Mouse (Mus musculus) 3134 (cell line): ENCODE data around the gene Selplg.

Source experiments
- DNase-seq: peaks from one replicate; pipeline ENCODE4 v3.0.0-alpha.2; 2011; ENCODE audit warnings: low spot score; ENCODE audit not compliant: insufficient read length; ENCODE audit errors: extremely low read depth

Selplg gene

GRCm38 (mm10) chr5:113772905-113773519 lies 59.4 kb downstream of the Selplg start:
- DNase-seq, result no peak

- DNase-seq, result peak; percentile 97
Measured at GRCm38 (mm10) chr5:113772450-113772895, 60.0 kb downstream of the Selplg start, which contains the start of the genes Sart3 and Iscu. Gene Sart3 (minus strand): TSS chr5:113772510. Gene Iscu (plus strand): TSS chr5:113772748.

- peak; percentile 93 for DNase-seq
Measured at GRCm38 (mm10) chr5:113771213-113772162, 61.0 kb downstream of the Selplg start.

- no peak for DNase-seq
Measured at GRCm38 (mm10) chr5:113768806-113769205, 63.6 kb downstream of the Selplg start.
